Mouse (Mus musculus): ENCODE data around the gene Tsks. TPM values are rescaled to one million over a fixed set of nuclear protein-coding genes. Genes with fewer than 3 reads are reported as not detected.

Tsks gene
- polyA plus RNA-seq, 1 experiment from 2014 or later, result 0.13 TPM

GRCm38 (mm10) chr7:44915314-44915713, 27.7 kb upstream of the Tsks start:
- Histone ChIP-seq H3K4me2 (no peak overlapping the region), H3K4me1 (replicated peaks) (peaks cover 16% of the 10 kb centered on the region), H3K27ac (no peak overlapping the region), H3K9ac (no peak overlapping the region), H3K9me3 (replicated peaks) (no peaks in the 10 kb centered on the region), H3K4me3 (no peak overlapping the region), H3K27me3 (no peaks in the 10 kb centered on the region), H3K36me3 (peaks cover 26% of the 10 kb centered on the region; the same call in 1 of the 2 replicates)
- 85% methylated on average over 9 of the region's 9 CpGs for WGBS
- no peak for ATAC-seq (replicated peaks; ENCODE audit: insufficient number of reproducible peaks, insufficient read depth, low FRiP score, low read depth)

- peaks cover 16% of the 10 kb centered on the region for H3K4me1 ChIP-seq (replicated peaks)
- ATAC-seq (replicated peaks; ENCODE audit: insufficient number of reproducible peaks, insufficient read depth, low FRiP score, low read depth), result no peak
- H3K4me3 ChIP-seq, result no peak overlapping the region
- no peak overlapping the region for H3K4me2 ChIP-seq
- H3K27me3 ChIP-seq, result no peaks in the 10 kb centered on the region
- peaks cover 17% of the 10 kb centered on the region; the same call in 1 of the 2 replicates for H3K36me3 ChIP-seq
- 80% methylated on average over 6 of the region's 6 CpGs for WGBS
- H3K9ac ChIP-seq, result no peak overlapping the region
- H3K9me3 ChIP-seq (replicated peaks), result no peaks in the 10 kb centered on the region
- H3K27ac ChIP-seq, result no peak overlapping the region
These were observed 26.8 kb upstream of the Tsks start for GRCm38 (mm10) chr7:44916191-44916590.

- Histone ChIP-seq H3K36me3 (peaks cover 20% of the 10 kb centered on the region; the same call in 1 of the 2 replicates), H3K27me3 (no peaks in the 10 kb centered on the region), H3K9me3 (replicated peaks) (no peaks in the 10 kb centered on the region), H3K4me1 (replicated peaks) (peaks cover 16% of the 10 kb centered on the region), H3K4me3 (no peak overlapping the region), H3K4me2 (no peak overlapping the region), H3K9ac (no peak overlapping the region), H3K27ac (no peak overlapping the region)
- ATAC-seq (replicated peaks; ENCODE audit: insufficient number of reproducible peaks, insufficient read depth, low FRiP score, low read depth), result 0 out of 2 replicates have a peak, but pooled peaks have one; percentile 7
- WGBS, result 90% methylated on average over 4 of the region's 4 CpGs
These were observed 26.1 kb upstream of the Tsks start for GRCm38 (mm10) chr7:44916881-44917280.

GRCm38 (mm10) chr7:44918219-44918618, 24.8 kb upstream of the Tsks start:
- Histone ChIP-seq H3K27me3 (no peaks in the 10 kb centered on the region), H3K4me2 (no peak overlapping the region), H3K9ac (no peak overlapping the region), H3K4me1 (replicated peaks) (peaks cover 16% of the 10 kb centered on the region), H3K9me3 (replicated peaks) (no peaks in the 10 kb centered on the region), H3K4me3 (no peak overlapping the region), H3K36me3 (peaks cover 30% of the 10 kb centered on the region), H3K27ac (no peak overlapping the region)
- ATAC-seq (replicated peaks; ENCODE audit: insufficient number of reproducible peaks, insufficient read depth, low FRiP score, low read depth), result no peak
- WGBS, result 63% methylated on average over 3 of the region's 3 CpGs

GRCm38 (mm10) chr7:44919127-44919526, 23.9 kb upstream of the Tsks start:
- H3K4me1 ChIP-seq (replicated peaks), result peaks cover 16% of the 10 kb centered on the region
- no peaks in the 10 kb centered on the region for H3K27me3 ChIP-seq
- no peaks in the 10 kb centered on the region for H3K9me3 ChIP-seq (replicated peaks)
- no peak overlapping the region for H3K9ac ChIP-seq
- no peak overlapping the region for H3K27ac ChIP-seq
- WGBS, result 93% methylated on average over 5 of the region's 5 CpGs
- H3K4me3 ChIP-seq, result no peak overlapping the region
- no peak for ATAC-seq (replicated peaks; ENCODE audit: insufficient number of reproducible peaks, insufficient read depth, low FRiP score, low read depth)
- peaks cover 32% of the 10 kb centered on the region for H3K36me3 ChIP-seq
- H3K4me2 ChIP-seq, result no peak overlapping the region

GRCm38 (mm10) chr7:44922530-44922929, 20.5 kb upstream of the Tsks start:
- H3K27ac ChIP-seq, result no peak overlapping the region
- no peak overlapping the region for H3K4me2 ChIP-seq
- ATAC-seq (replicated peaks; ENCODE audit: insufficient number of reproducible peaks, insufficient read depth, low FRiP score, low read depth), result no peak; the same call in 1 of the 2 replicates
- peaks cover 13% of the 10 kb centered on the region for H3K4me1 ChIP-seq (replicated peaks)
- no peak overlapping the region for H3K4me3 ChIP-seq
- H3K27me3 ChIP-seq, result no peaks in the 10 kb centered on the region
- peaks cover 27% of the 10 kb centered on the region for H3K36me3 ChIP-seq
- H3K9me3 ChIP-seq (replicated peaks), result no peaks in the 10 kb centered on the region
- H3K9ac ChIP-seq, result no peak overlapping the region

GRCm38 (mm10) chr7:44925468-44925867, 17.5 kb upstream of the Tsks start:
- no peak overlapping the region for H3K27ac ChIP-seq
- no peaks in the 10 kb centered on the region for H3K9me3 ChIP-seq (replicated peaks)
- peaks cover 27% of the 10 kb centered on the region for H3K36me3 ChIP-seq
- no peak for ATAC-seq (replicated peaks; ENCODE audit: insufficient number of reproducible peaks, insufficient read depth, low FRiP score, low read depth)
- H3K4me1 ChIP-seq (replicated peaks), result peaks cover 20% of the 10 kb centered on the region
- H3K4me2 ChIP-seq, result no peak overlapping the region
- WGBS, result 80% methylated on average over 3 of the region's 3 CpGs
- H3K9ac ChIP-seq, result no peak overlapping the region
- no peaks in the 10 kb centered on the region for H3K27me3 ChIP-seq
- no peak overlapping the region for H3K4me3 ChIP-seq

- Histone ChIP-seq H3K36me3 (peaks cover 8% of the 10 kb centered on the region; the same call in 1 of the 2 replicates), H3K27me3 (no peaks in the 10 kb centered on the region), H3K4me2 (peak overlapping the region; percentile 74), H3K4me3 (peak overlapping the region; percentile 99), H3K9ac (peak overlapping the region; percentile 96), H3K27ac (peak overlapping the region; percentile 91; the same call in 1 of the 2 replicates), H3K9me3 (replicated peaks) (no peaks in the 10 kb centered on the region), H3K4me1 (replicated peaks) (peaks cover 22% of the 10 kb centered on the region)
- 0% methylated on average over 1 of the region's 1 CpGs for WGBS
- no peak for ATAC-seq (replicated peaks; ENCODE audit: insufficient number of reproducible peaks, insufficient read depth, low FRiP score, low read depth)
These were observed 14.4 kb upstream of the Tsks start for GRCm38 (mm10) chr7:44928570-44928969.

GRCm38 (mm10) chr7:44929204-44930151, 13.5 kb upstream of the Tsks start, which contains the start of gene Ap2a1:
Ap2a1 (minus strand) TSS chr7:44929496.
- Histone ChIP-seq H3K9me3 (replicated peaks) (no peaks in the 10 kb centered on the region), H3K9ac (peak within 1 kb of the TSS; percentile 96), H3K4me3 (peak within 1 kb of the TSS; percentile 99), H3K27me3 (no peaks in the 10 kb centered on the region), H3K27ac (peak within 1 kb of the TSS; percentile 92), H3K36me3 (peaks cover 3% of the 10 kb centered on the region; the same call in 1 of the 2 replicates), H3K4me1 (replicated peaks) (peaks cover 22% of the 10 kb centered on the region), H3K4me2 (peak within 1 kb of the TSS; percentile 74)
- ATAC-seq (replicated peaks; ENCODE audit: insufficient number of reproducible peaks, insufficient read depth, low FRiP score, low read depth), result peak; percentile 99
- under 1% methylated on average over 84 of the region's 84 CpGs for WGBS

GRCm38 (mm10) chr7:44938680-44939079, 4.3 kb upstream of the Tsks start:
- 84% methylated on average over 4 of the region's 4 CpGs for WGBS
- Histone ChIP-seq H3K4me1 (replicated peaks) (no peaks in the 10 kb centered on the region), H3K27me3 (no peaks in the 10 kb centered on the region), H3K4me2 (no peak overlapping the region), H3K27ac (no peak overlapping the region), H3K36me3 (no peaks in the 10 kb centered on the region), H3K9me3 (replicated peaks) (no peaks in the 10 kb centered on the region; the same call in 1 of the 2 replicates), H3K9ac (no peak overlapping the region), H3K4me3 (no peak overlapping the region)
- no peak for ATAC-seq (replicated peaks; ENCODE audit: insufficient number of reproducible peaks, insufficient read depth, low FRiP score, low read depth)

- WGBS, result 66% methylated on average over 6 of the region's 6 CpGs
- H3K9me3 ChIP-seq (replicated peaks), result no peaks in the 10 kb centered on the region
- no peak overlapping the region for H3K4me2 ChIP-seq
- H3K9ac ChIP-seq, result no peak overlapping the region
- H3K4me3 ChIP-seq, result no peak overlapping the region
- H3K27ac ChIP-seq, result no peak overlapping the region
- H3K36me3 ChIP-seq, result no peaks in the 10 kb centered on the region
- H3K4me1 ChIP-seq (replicated peaks), result peaks cover 18% of the 10 kb centered on the region
- H3K27me3 ChIP-seq, result peaks cover 39% of the 10 kb centered on the region
- no peak for ATAC-seq (replicated peaks; ENCODE audit: insufficient number of reproducible peaks, insufficient read depth, low FRiP score, low read depth)
These were observed 6.9 kb downstream of the Tsks start for GRCm38 (mm10) chr7:44949922-44950321.
